Mouse (Mus musculus): ENCODE measurements at regions not wholly inside any gene's neighbourhood (a gene's known extent, or its start where the extent isn't known, plus 50 kb on each side); places are given as distances from the start of the nearest gene placed in this dataset.
A peak's percentile ranks its signal among the peaks of the same experiment; 100 is the strongest.

- Histone ChIP-seq H3K36me3 (ENCODE audit: control insufficient read depth, insufficient read depth, low read length) (no peaks in the 10 kb centered on the region), H3K27me3 (ENCODE audit: control insufficient read depth, insufficient read depth, low read length) (no peaks in the 10 kb centered on the region), H3K9me3 (ENCODE audit: control insufficient read depth, low read length) (no peaks in the 10 kb centered on the region), H3K9ac (ENCODE audit: low read depth, low read length, severe bottlenecking) (no peak overlapping the region), H3K4me3 (replicated peaks; ENCODE audit: low read length) (no peak overlapping the region), H3K4me1 (ENCODE audit: control insufficient read depth, insufficient read depth, low read length) (no peaks in the 10 kb centered on the region), H3K4me2 (replicated peaks; ENCODE audit: low read depth, low read length, severe bottlenecking) (no peak overlapping the region), H3K27ac (replicated peaks; ENCODE audit: low read depth, low read length) (no peak overlapping the region)
- DNase-seq (ENCODE audit: low spot score) (peak; percentile 28), ATAC-seq (ENCODE audit: low FRiP score, low read depth) (no peak)
- TF ChIP-seq POLR2A (IDR thresholded peaks at IDR 0.05; ENCODE audit: borderline replicate concordance, extremely low read depth, insufficient read depth, insufficient read length) = no peak
- WGBS = 48% methylated on average over 4 of the region's 4 CpGs
Measured at GRCm38 (mm10) chr14:109266521-109266920, 352.6 kb upstream of the Slitrk1 start.

GRCm38 (mm10) chr14:109261990-109262389 is 348.0 kb upstream of the Slitrk1 start:
- DNase-seq (ENCODE audit: low spot score) (no peak), ATAC-seq (ENCODE audit: low FRiP score, low read depth) (no peak)
- H3K27ac ChIP-seq (replicated peaks; ENCODE audit: low read depth, low read length) = no peak overlapping the region
- H3K4me2 ChIP-seq (replicated peaks; ENCODE audit: low read depth, low read length, severe bottlenecking) = no peak overlapping the region
- H3K36me3 ChIP-seq (ENCODE audit: control insufficient read depth, insufficient read depth, low read length) = no peaks in the 10 kb centered on the region
- no peaks in the 10 kb centered on the region for H3K27me3 ChIP-seq (ENCODE audit: control insufficient read depth, insufficient read depth, low read length)
- no peaks in the 10 kb centered on the region for H3K9me3 ChIP-seq (ENCODE audit: control insufficient read depth, low read length)
- H3K4me1 ChIP-seq (ENCODE audit: control insufficient read depth, insufficient read depth, low read length) = no peaks in the 10 kb centered on the region
- 89% methylated on average over 1 of the region's 1 CpGs for WGBS
- H3K4me3 ChIP-seq (replicated peaks; ENCODE audit: low read length) = no peak overlapping the region
- no peak overlapping the region for H3K9ac ChIP-seq (ENCODE audit: low read depth, low read length, severe bottlenecking)
- no peak for TF ChIP-seq POLR2A (IDR thresholded peaks at IDR 0.05; ENCODE audit: borderline replicate concordance, extremely low read depth, insufficient read depth, insufficient read length)

GRCm38 (mm10) chr14:109214848-109215247 is 300.9 kb upstream of the Slitrk1 start:
- Histone ChIP-seq H3K9ac (ENCODE audit: low read depth, low read length, severe bottlenecking) (no peak overlapping the region), H3K36me3 (ENCODE audit: control insufficient read depth, insufficient read depth, low read length) (no peaks in the 10 kb centered on the region), H3K4me2 (replicated peaks; ENCODE audit: low read depth, low read length, severe bottlenecking) (no peak overlapping the region), H3K4me1 (ENCODE audit: control insufficient read depth, insufficient read depth, low read length) (no peaks in the 10 kb centered on the region), H3K4me3 (replicated peaks; ENCODE audit: low read length) (no peak overlapping the region), H3K9me3 (ENCODE audit: control insufficient read depth, low read length) (no peaks in the 10 kb centered on the region), H3K27ac (replicated peaks; ENCODE audit: low read depth, low read length) (no peak overlapping the region), H3K27me3 (ENCODE audit: control insufficient read depth, insufficient read depth, low read length) (no peaks in the 10 kb centered on the region)
- no peak for DNase-seq (ENCODE audit: low spot score)
- no peak for ATAC-seq (ENCODE audit: low FRiP score, low read depth)
- 85% methylated on average over 8 of the region's 8 CpGs for WGBS
- no peak for TF ChIP-seq POLR2A (IDR thresholded peaks at IDR 0.05; ENCODE audit: borderline replicate concordance, extremely low read depth, insufficient read depth, insufficient read length)

GRCm38 (mm10) chr14:109180029-109180585 is 266.1 kb upstream of the Slitrk1 start:
- TF ChIP-seq POLR2A (IDR thresholded peaks at IDR 0.05; ENCODE audit: borderline replicate concordance, extremely low read depth, insufficient read depth, insufficient read length) = no peak
- Histone ChIP-seq H3K4me1 (ENCODE audit: control insufficient read depth, insufficient read depth, low read length) (no peaks in the 10 kb centered on the region), H3K9me3 (ENCODE audit: control insufficient read depth, low read length) (no peaks in the 10 kb centered on the region), H3K27me3 (ENCODE audit: control insufficient read depth, insufficient read depth, low read length) (no peaks in the 10 kb centered on the region), H3K4me3 (replicated peaks; ENCODE audit: low read length) (no peak overlapping the region), H3K27ac (replicated peaks; ENCODE audit: low read depth, low read length) (no peak overlapping the region), H3K4me2 (replicated peaks; ENCODE audit: low read depth, low read length, severe bottlenecking) (no peak overlapping the region), H3K9ac (ENCODE audit: low read depth, low read length, severe bottlenecking) (no peak overlapping the region), H3K36me3 (ENCODE audit: control insufficient read depth, insufficient read depth, low read length) (no peaks in the 10 kb centered on the region)
- DNase-seq (ENCODE audit: low spot score) (no peak), ATAC-seq (ENCODE audit: low FRiP score, low read depth) (no peak)
- WGBS = 72% methylated on average over 2 of the region's 2 CpGs

DNA sequence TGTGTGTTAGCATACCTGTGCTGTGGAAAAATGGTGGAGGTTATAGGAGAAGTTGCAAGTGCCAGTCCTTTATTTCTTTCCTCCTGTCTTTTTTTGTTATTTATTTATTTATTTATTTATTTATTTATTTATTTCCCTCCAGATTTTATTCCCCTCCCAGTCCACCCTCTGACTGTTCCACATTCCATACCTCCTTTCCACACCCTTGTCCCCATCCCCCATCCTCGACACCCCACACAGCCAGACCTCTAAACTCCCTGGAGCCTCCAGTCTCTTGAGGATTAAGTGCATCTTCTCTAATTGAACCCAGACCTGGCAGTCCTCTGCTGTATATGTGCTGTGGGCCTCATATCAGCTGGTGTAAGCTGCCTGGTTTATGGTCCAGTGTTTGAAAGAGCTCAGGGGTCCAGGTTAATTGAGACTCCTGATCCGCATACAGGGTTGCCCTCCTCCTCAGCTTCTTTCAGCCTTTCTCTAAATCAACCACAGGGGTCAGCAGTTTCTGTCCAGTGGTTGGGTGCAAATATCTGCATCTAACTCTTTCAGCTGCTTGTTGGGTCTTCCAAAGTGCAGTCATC is 262.7 kb upstream of the Slitrk1 start:
- ATAC-seq (ENCODE audit: low FRiP score, low read depth) (no peak), DNase-seq (ENCODE audit: low spot score) (no peak)
- no peak overlapping the region for H3K9ac ChIP-seq (ENCODE audit: low read depth, low read length, severe bottlenecking)
- no peak overlapping the region for H3K4me2 ChIP-seq (replicated peaks; ENCODE audit: low read depth, low read length, severe bottlenecking)
- no peak overlapping the region for H3K4me3 ChIP-seq (replicated peaks; ENCODE audit: low read length)
- H3K9me3 ChIP-seq (ENCODE audit: control insufficient read depth, low read length) = no peaks in the 10 kb centered on the region
- H3K27ac ChIP-seq (replicated peaks; ENCODE audit: low read depth, low read length) = no peak overlapping the region
- H3K27me3 ChIP-seq (ENCODE audit: control insufficient read depth, insufficient read depth, low read length) = no peaks in the 10 kb centered on the region
- no peaks in the 10 kb centered on the region for H3K36me3 ChIP-seq (ENCODE audit: control insufficient read depth, insufficient read depth, low read length)
- 15% methylated on average over 2 of the region's 2 CpGs for WGBS
- TF ChIP-seq POLR2A (IDR thresholded peaks at IDR 0.05; ENCODE audit: borderline replicate concordance, extremely low read depth, insufficient read depth, insufficient read length) = no peak
- no peaks in the 10 kb centered on the region for H3K4me1 ChIP-seq (ENCODE audit: control insufficient read depth, insufficient read depth, low read length)

Data from limb, embryonic 14.5 days (tissue).